Mouse (Mus musculus): ENCODE measurements around the gene Fam47e. TPM values are rescaled to one million over a fixed set of nuclear protein-coding genes. Genes with fewer than 3 reads are reported as not detected.
A peak's percentile ranks its signal among the peaks of the same experiment; 100 is the strongest.

Gene Fam47e
- polyA plus RNA-seq, 1 experiment from 2014 or later, result not detected

DNA sequence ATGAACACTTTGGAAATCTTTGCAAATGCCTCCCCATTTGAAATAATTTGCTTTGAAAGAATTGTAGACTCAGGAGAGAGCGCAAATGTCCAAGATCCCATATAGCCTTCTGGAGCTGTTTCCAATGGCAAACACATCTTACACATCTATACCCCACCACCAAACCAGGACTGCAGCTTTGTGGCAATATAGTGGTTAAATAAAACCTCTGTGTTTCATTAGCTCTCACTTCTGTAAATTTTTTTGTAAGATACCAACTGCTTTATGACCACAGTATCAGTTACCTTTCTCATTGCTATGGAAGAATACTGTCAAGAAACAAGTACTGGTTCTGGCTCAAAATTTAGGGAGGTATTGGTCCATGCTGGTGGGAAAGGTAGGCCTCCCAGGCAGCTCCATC lies 1.0 kb downstream of the Fam47e start:
- Histone ChIP-seq H3K27ac (no peak overlapping the region), H3K27me3 (ENCODE audit: poor library complexity, severe bottlenecking) (no peaks in the 10 kb centered on the region), H3K4me1 (no peaks in the 10 kb centered on the region), H3K36me3 (replicated peaks) (no peaks in the 10 kb centered on the region), H3K4me3 (no peak overlapping the region), H3K9me3 (no peaks in the 10 kb centered on the region)
- 90% methylated on average over 1 of the region's 1 CpGs for WGBS
- DNase-seq (ENCODE audit: extremely low spot score, low spot score), result no peak

DNA sequence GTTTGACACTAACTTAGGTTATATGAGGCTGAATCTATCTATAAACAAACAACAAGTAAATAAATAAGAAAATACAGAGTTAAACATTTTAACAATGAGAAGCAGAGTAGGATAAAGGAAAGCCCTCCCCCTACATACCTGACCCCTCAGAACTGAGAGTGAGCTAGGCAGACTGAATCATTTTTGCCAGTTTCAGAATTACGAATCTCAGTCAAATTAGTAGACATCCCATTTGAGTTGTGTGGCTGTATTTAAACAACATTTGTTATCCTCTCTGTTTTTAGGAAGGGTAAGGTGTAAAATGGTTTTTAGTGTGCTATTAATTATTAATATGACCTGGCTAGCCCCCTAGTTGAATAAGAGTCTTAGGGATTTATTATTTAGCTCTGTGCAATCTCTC lies 2.6 kb downstream of the Fam47e start:
- no peak overlapping the region for H3K27ac ChIP-seq
- no peaks in the 10 kb centered on the region for H3K36me3 ChIP-seq (replicated peaks)
- H3K4me1 ChIP-seq, result no peaks in the 10 kb centered on the region
- WGBS, result 77% methylated on average over 1 of the region's 1 CpGs
- no peaks in the 10 kb centered on the region for H3K27me3 ChIP-seq (ENCODE audit: poor library complexity, severe bottlenecking)
- H3K9me3 ChIP-seq, result no peaks in the 10 kb centered on the region
- DNase-seq (ENCODE audit: extremely low spot score, low spot score), result no peak
- H3K4me3 ChIP-seq, result no peak overlapping the region

DNA sequence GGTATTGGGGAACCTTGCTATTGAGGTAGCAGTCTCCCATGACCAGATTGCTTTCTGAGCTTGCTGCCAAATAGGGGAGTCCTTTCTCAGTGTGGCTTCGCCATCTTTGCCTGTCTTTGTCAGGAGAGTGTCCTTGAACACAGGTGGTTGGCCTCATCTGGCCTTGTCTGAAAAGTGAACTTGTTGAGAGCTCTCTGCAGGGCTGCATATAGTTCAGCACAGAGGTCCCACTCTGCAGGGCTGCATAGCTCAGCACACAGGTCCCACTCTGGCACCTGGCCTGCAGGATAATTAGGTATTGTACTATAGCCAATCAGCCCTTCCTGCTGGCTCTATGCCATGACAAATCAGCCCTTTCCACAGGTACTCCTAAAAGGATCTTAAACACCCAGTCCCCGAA lies 5.3 kb downstream of the Fam47e start:
- H3K36me3 ChIP-seq (replicated peaks), result no peaks in the 10 kb centered on the region
- WGBS, result 85% methylated on average over 2 of the region's 2 CpGs
- H3K9me3 ChIP-seq, result no peaks in the 10 kb centered on the region
- H3K4me1 ChIP-seq, result no peaks in the 10 kb centered on the region
- H3K27ac ChIP-seq, result no peak overlapping the region
- H3K27me3 ChIP-seq (ENCODE audit: poor library complexity, severe bottlenecking), result no peaks in the 10 kb centered on the region
- DNase-seq (ENCODE audit: extremely low spot score, low spot score), result no peak
- no peak overlapping the region for H3K4me3 ChIP-seq

GRCm38 (mm10) chr5:92562002-92562401 lies 7.1 kb downstream of the Fam47e start:
- Histone ChIP-seq H3K36me3 (replicated peaks) (no peaks in the 10 kb centered on the region), H3K27me3 (ENCODE audit: poor library complexity, severe bottlenecking) (no peaks in the 10 kb centered on the region), H3K9me3 (no peaks in the 10 kb centered on the region), H3K4me1 (no peaks in the 10 kb centered on the region), H3K27ac (no peak overlapping the region), H3K4me3 (no peak overlapping the region)
- DNase-seq (ENCODE audit: extremely low spot score, low spot score), result no peak
- 82% methylated on average over 13 of the region's 13 CpGs for WGBS

GRCm38 (mm10) chr5:92571232-92571631 lies 16.4 kb downstream of the Fam47e start:
- WGBS, result 86% methylated on average over 4 of the region's 4 CpGs
- Histone ChIP-seq H3K27me3 (ENCODE audit: poor library complexity, severe bottlenecking) (no peaks in the 10 kb centered on the region), H3K27ac (no peak overlapping the region), H3K36me3 (replicated peaks) (no peaks in the 10 kb centered on the region), H3K4me3 (no peak overlapping the region), H3K9me3 (no peaks in the 10 kb centered on the region), H3K4me1 (no peaks in the 10 kb centered on the region)
- DNase-seq (ENCODE audit: extremely low spot score, low spot score), result no peak

DNA sequence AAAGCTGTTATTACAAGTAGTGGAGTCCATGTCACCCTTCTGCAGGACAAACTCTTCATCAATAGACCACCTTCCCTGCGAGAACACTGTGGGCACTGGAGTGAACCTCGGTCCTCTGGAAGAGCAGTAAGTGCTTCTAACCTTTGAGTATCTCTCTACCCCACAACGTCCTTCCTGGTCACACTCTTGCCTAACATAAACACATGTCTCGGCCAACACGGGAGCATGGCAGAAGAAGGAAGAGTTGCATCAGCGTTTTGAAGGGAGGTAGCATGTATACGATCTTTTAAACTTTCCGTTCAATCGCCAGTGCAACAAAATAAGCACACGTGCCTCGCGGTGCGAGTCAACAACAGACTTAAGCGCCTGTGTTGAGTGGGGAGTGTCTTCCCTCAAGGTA lies 24.7 kb downstream of the Fam47e start:
- Histone ChIP-seq H3K27me3 (ENCODE audit: poor library complexity, severe bottlenecking) (no peaks in the 10 kb centered on the region), H3K4me3 (no peak overlapping the region), H3K36me3 (replicated peaks) (no peaks in the 10 kb centered on the region), H3K9me3 (no peaks in the 10 kb centered on the region), H3K4me1 (no peaks in the 10 kb centered on the region), H3K27ac (no peak overlapping the region)
- 92% methylated on average over 14 of the region's 14 CpGs for WGBS
- DNase-seq (ENCODE audit: extremely low spot score, low spot score), result no peak

DNA sequence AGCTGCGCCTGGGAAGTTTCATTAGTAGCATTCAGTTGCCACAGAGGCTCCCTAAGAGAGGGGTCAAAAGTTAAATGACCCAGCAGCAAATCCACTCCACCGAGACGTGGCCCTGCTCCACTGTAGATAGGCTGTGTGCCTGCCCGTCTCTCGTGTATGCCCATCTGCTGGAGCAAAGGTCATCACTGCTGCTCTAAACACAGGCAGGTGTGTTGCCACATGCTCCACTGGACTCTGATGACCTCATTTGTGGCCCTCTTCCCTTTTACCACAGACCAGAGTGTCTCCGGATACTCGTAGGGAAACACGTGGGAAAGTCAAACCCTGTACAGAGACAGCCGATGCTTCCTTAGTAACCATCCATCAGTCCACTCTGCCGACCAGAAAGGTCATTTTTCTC lies 31.1 kb downstream of the Fam47e start:
- no peaks in the 10 kb centered on the region for H3K27me3 ChIP-seq (ENCODE audit: poor library complexity, severe bottlenecking)
- H3K9me3 ChIP-seq, result no peaks in the 10 kb centered on the region
- H3K4me1 ChIP-seq, result no peaks in the 10 kb centered on the region
- DNase-seq (ENCODE audit: extremely low spot score, low spot score), result no peak
- H3K27ac ChIP-seq, result no peak overlapping the region
- no peak overlapping the region for H3K4me3 ChIP-seq
- H3K36me3 ChIP-seq (replicated peaks), result no peaks in the 10 kb centered on the region
- WGBS, result 75% methylated on average over 10 of the region's 10 CpGs

- Histone ChIP-seq H3K27ac (no peak overlapping the region), H3K4me1 (no peaks in the 10 kb centered on the region)
- no peak for DNase-seq (ENCODE audit: extremely low spot score, low spot score)
Measured at GRCm38 (mm10) chr5:92595026-92595425, 40.2 kb downstream of the Fam47e start.

DNA sequence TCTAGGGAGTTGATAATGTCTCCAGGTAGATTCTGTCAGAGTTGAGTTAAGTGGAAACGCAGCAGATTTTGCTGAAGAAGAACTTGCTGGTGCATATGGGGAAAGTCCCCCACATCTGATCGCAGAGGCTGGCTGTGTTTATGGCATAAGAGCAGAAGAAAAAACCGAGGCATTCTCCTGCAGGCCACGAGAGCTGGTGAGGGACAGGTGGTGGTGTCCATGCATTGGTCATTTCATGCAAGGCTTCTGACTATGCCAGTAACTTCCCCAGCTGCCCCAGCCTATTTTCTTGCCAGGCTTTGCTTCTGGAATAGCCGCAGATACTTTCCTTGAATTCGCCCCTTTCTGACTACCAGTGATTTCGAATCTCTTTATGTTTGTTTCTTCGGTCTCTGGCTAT lies 42.0 kb downstream of the Fam47e start:
- no peak overlapping the region for H3K4me3 ChIP-seq
- H3K27me3 ChIP-seq (ENCODE audit: poor library complexity, severe bottlenecking), result peaks cover 7% of the 10 kb centered on the region
- H3K9me3 ChIP-seq, result no peaks in the 10 kb centered on the region
- H3K36me3 ChIP-seq (replicated peaks), result no peaks in the 10 kb centered on the region
- H3K27ac ChIP-seq, result no peak overlapping the region
- no peak for DNase-seq (ENCODE audit: extremely low spot score, low spot score)
- H3K4me1 ChIP-seq, result no peaks in the 10 kb centered on the region
- WGBS, result 90% methylated on average over 8 of the region's 8 CpGs

More at GRCm38 (mm10) chr5:92595026-92595425, 40.2 kb downstream of the Fam47e start:
- WGBS, result 85% methylated on average over 5 of the region's 5 CpGs
- H3K27me3 ChIP-seq (ENCODE audit: poor library complexity, severe bottlenecking), result no peaks in the 10 kb centered on the region
- H3K36me3 ChIP-seq (replicated peaks), result no peaks in the 10 kb centered on the region
- H3K4me3 ChIP-seq, result no peak overlapping the region
- no peaks in the 10 kb centered on the region for H3K9me3 ChIP-seq

GRCm38 (mm10) chr5:92599030-92599429 lies 44.2 kb downstream of the Fam47e start:
- Histone ChIP-seq H3K4me1 (peaks cover 17% of the 10 kb centered on the region), H3K27me3 (ENCODE audit: poor library complexity, severe bottlenecking) (peaks cover 24% of the 10 kb centered on the region), H3K9me3 (no peaks in the 10 kb centered on the region), H3K36me3 (replicated peaks) (no peaks in the 10 kb centered on the region), H3K27ac (no peak overlapping the region), H3K4me3 (no peak overlapping the region)
- 86% methylated on average over 10 of the region's 10 CpGs for WGBS
- no peak for DNase-seq (ENCODE audit: extremely low spot score, low spot score)

- Histone ChIP-seq H3K27me3 (ENCODE audit: poor library complexity, severe bottlenecking) (peaks cover 38% of the 10 kb centered on the region), H3K4me1 (peaks cover 17% of the 10 kb centered on the region), H3K36me3 (replicated peaks) (no peaks in the 10 kb centered on the region), H3K9me3 (no peaks in the 10 kb centered on the region), H3K27ac (peak within 1 kb of the TSS; percentile 86), H3K4me3 (peak within 1 kb of the TSS; percentile 66)
- DNase-seq (ENCODE audit: extremely low spot score, low spot score), result peak; percentile 81
- under 1% methylated on average over 69 of the region's 69 CpGs for WGBS
Measured at GRCm38 (mm10) chr5:92602691-92603690, 48.1 kb downstream of the Fam47e start, which contains the start of gene Stbd1. Gene Stbd1, plus strand, starts transcription at chr5:92603041.

- no peaks in the 10 kb centered on the region for H3K36me3 ChIP-seq (replicated peaks)
- peaks cover 17% of the 10 kb centered on the region for H3K4me1 ChIP-seq
- H3K9me3 ChIP-seq, result no peaks in the 10 kb centered on the region
- H3K27me3 ChIP-seq (ENCODE audit: poor library complexity, severe bottlenecking), result peaks cover 38% of the 10 kb centered on the region
- 87% methylated on average over 10 of the region's 10 CpGs for WGBS
- no peak overlapping the region for H3K27ac ChIP-seq
- DNase-seq (ENCODE audit: extremely low spot score, low spot score), result no peak
- no peak overlapping the region for H3K4me3 ChIP-seq
Measured at GRCm38 (mm10) chr5:92604452-92605247, 49.8 kb downstream of the Fam47e start.
